Mouse (Mus musculus): ENCODE data around the gene Slc2a4.

DNA sequence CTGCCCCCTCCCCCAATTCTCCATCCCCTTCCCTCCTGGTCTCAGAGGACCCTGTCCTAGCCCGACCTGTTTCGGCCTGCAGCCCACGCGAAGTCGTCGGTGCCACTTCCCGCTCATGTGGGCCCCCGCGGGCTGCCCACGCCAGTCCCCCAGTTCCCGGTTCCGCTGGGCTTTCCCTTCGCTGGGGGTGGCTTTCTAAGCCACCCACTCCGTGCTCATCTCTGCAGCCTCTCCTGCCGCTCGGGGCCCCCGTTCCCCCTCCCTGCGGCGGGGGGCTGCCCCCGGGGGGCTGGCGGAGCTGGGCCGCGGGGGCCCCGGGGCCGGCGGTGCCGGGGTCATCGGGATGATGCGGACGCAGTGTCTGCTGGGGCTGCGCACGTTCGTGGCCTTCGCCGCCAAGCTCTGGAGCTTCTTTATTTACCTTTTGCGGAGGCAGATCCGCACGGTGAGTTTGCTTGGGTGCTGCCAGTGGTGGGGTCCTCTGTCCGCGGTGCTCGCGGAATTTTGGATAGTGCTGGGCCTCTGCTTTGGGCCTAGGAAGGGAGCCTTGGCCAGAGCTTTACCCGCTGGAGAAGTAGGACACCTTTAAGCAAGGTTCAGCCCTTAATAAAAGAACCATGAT is 33.3 kb upstream of the Slc2a4 start, which contains the start of gene Ctdnep1:
- no peak for TF ChIP-seq EP300 (IDR thresholded peaks at IDR 0.05; ENCODE audit: low read depth)
- no peak for TF ChIP-seq CTCF (IDR thresholded peaks at IDR 0.05; ENCODE audit: low read depth)

All from liver, embryonic 14.5 days (tissue).